Mouse (Mus musculus) liver, embryonic 11.5 days (tissue): ENCODE results near the gene Trpv3. TPM values are rescaled to one million over a fixed set of nuclear protein-coding genes. Genes with fewer than 3 reads are reported as not detected.
A peak's percentile ranks its signal among the peaks of the same experiment; 100 is the strongest.

ENCODE experiments used
- ATAC-seq: fragments of 200-750 bp; cut with Nextera tagmentation; replicated peaks from 2 replicates; pipeline ENCODE4 v1.8.0; 2017; ENCODE audit warnings: moderate number of reproducible peaks, mild to moderate bottlenecking, moderate TSS enrichment, moderate library complexity; ENCODE audit not compliant: low FRiP score
- DNase-seq: peaks from one replicate; pipeline ENCODE4 v3.0.0-alpha.2; 2017; ENCODE audit warnings: low spot score
- H3K27ac ChIP-seq: fragments of 300-500 bp; sonication (generic); 2 replicates; pipeline ENCODE4 v1.5.1; 2014; ENCODE audit warnings: mild to moderate bottlenecking, low read depth, low read length, control low read depth
- H3K27me3 ChIP-seq: fragments of 300-500 bp; sonication (generic); replicated peaks from 2 replicates; pipeline ENCODE4 v1.6.1; 2014; ENCODE audit warnings: low read length, mixed read lengths; ENCODE audit not compliant: control insufficient read depth, insufficient read depth
- H3K36me3 ChIP-seq: fragments of 300-500 bp; sonication (generic); 2 replicates; pipeline ENCODE4 v1.6.1; 2014; ENCODE audit warnings: mild to moderate bottlenecking, low read length, moderate library complexity, mixed read lengths; ENCODE audit not compliant: control insufficient read depth, insufficient read depth
- H3K4me1 ChIP-seq: fragments of 300-500 bp; sonication (generic); replicated peaks from 2 replicates; pipeline ENCODE4 v1.6.1; 2014; ENCODE audit warnings: low read length, mixed read lengths; ENCODE audit not compliant: control insufficient read depth, insufficient read depth
- H3K4me2 ChIP-seq: fragments of 300-500 bp; sonication (generic); 2 replicates; pipeline ENCODE4 v1.6.1; 2014; ENCODE audit warnings: mild to moderate bottlenecking, control low read depth, moderate library complexity
- H3K4me3 ChIP-seq: fragments of 300-500 bp; sonication (generic); 2 replicates; pipeline ENCODE4 v1.5.1; 2014; ENCODE audit warnings: low read depth, low read length, control low read depth
- H3K9ac ChIP-seq: fragments of 300-500 bp; sonication (generic); 2 replicates; pipeline ENCODE4 v1.6.1; 2014; ENCODE audit warnings: low read depth, low read length, control low read depth
- H3K9me3 ChIP-seq: fragments of 300-500 bp; sonication (generic); 2 replicates; pipeline ENCODE4 v1.6.1; 2016; ENCODE audit warnings: low read length, inconsistent platforms, mixed read lengths; ENCODE audit not compliant: control insufficient read depth
- WGBS: fragments of 180-500 bp; shearing (Covaris S2); extraction: QIAGEN DNeasy Blood & Tissue Kit; methylation state at CpG from one replicate; pipeline ENCODE4 v1.1.7; 2014; 5-methylcytosine and 5-hydroxymethylcytosine counted together
- polyA plus RNA-seq: library from polyadenylated mRNA; unstranded; fragments of >200 nt; fragmentation: Nextera tagmentation; extraction: Ambion mirVana; gene quantifications from 2 replicates; pipeline ENCODE4 v1.2.1, GENCODE M21; 2014

Trpv3 gene
- polyA plus RNA-seq, 1 experiment from 2014 or later = 0.04 TPM

DNA sequence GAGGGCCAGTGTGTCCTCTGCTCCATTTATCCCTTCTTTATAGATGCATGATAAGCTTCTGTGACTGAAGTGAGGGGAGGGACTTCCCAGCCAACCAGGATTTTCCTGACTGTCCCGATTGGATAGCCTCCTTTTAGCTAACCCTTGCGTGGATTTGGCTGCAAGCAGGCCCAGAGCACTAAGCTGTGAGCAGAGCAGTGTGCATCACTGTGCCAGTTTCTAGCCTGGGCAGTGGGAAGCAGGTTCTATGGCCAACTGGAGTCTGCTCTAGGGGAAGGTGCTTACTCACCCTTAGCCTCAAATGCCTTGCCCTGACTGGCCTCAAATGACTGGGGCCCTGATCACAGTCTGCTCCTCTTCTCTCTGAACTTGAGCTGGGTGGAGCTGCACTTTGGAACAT, 7.6 kb downstream of the Trpv3 start:
- DNase-seq = no peak
- no peak overlapping the region for H3K4me2 ChIP-seq
- no peaks in the 10 kb centered on the region for H3K36me3 ChIP-seq
- H3K27ac ChIP-seq = no peak overlapping the region
- H3K27me3 ChIP-seq = no peaks in the 10 kb centered on the region
- no peak overlapping the region for H3K9ac ChIP-seq
- WGBS = 37% methylated on average over 2 of the region's 2 CpGs
- H3K9me3 ChIP-seq = no peaks in the 10 kb centered on the region
- no peak for ATAC-seq
- H3K4me1 ChIP-seq = no peaks in the 10 kb centered on the region
- no peak overlapping the region for H3K4me3 ChIP-seq

DNA sequence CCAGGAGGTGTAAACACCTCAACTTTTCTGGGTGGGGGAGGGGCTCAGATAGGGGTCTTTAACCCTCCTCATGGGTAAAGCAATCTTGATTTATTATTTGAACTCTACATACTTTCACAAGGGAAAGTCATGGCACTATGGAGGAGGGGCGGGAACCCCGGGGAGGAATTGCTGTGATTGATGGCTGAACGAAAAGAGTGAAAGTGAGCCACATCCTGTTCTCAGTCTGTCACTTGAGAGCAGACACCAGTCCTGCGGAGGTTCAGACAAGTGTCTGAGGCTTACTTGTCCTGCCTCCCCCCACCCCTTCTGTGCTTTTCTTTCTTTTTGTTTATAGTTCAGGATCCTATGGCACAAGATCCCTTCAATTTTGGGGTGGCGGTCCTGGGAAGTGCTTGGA, 13.5 kb downstream of the Trpv3 start:
- Histone ChIP-seq H3K4me2 (no peak overlapping the region), H3K4me1 (no peaks in the 10 kb centered on the region), H3K9me3 (no peaks in the 10 kb centered on the region), H3K36me3 (no peaks in the 10 kb centered on the region), H3K9ac (no peak overlapping the region), H3K27me3 (no peaks in the 10 kb centered on the region), H3K27ac (no peak overlapping the region), H3K4me3 (no peak overlapping the region)
- ATAC-seq (no peak), DNase-seq (no peak)
- 40% methylated on average over 5 of the region's 5 CpGs for WGBS

DNA sequence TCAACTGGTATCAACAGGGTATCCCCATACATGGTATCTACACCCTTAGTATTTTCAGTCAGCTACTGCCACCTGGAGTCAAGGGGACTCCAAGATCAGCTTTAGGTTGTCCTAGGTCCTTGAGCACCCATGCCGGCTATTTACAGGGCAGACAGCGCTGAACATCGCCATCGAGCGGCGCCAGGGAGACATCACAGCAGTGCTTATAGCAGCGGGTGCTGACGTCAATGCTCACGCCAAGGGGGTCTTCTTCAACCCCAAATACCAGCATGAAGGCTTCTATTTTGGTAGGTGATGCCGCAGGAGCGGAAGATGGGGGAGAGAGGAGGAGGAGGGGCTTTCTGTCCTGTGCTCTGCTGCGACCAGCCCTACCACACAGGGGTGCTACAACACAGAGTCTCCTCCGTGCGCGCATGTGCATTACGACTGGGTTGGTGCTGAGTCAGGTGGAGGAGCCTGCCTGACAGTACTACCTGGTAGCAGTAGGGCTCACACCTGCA, 14.4 kb downstream of the Trpv3 start:
- peak; percentile 75 for ATAC-seq
- 1% methylated on average over 16 of the region's 16 CpGs for WGBS
- Histone ChIP-seq H3K27ac (no peak overlapping the region), H3K4me3 (peak overlapping the region; percentile 28), H3K27me3 (no peaks in the 10 kb centered on the region), H3K4me1 (no peaks in the 10 kb centered on the region), H3K36me3 (no peaks in the 10 kb centered on the region), H3K4me2 (peak overlapping the region; percentile 45), H3K9ac (no peak overlapping the region), H3K9me3 (no peaks in the 10 kb centered on the region)
- peak; percentile 40 for DNase-seq

DNA sequence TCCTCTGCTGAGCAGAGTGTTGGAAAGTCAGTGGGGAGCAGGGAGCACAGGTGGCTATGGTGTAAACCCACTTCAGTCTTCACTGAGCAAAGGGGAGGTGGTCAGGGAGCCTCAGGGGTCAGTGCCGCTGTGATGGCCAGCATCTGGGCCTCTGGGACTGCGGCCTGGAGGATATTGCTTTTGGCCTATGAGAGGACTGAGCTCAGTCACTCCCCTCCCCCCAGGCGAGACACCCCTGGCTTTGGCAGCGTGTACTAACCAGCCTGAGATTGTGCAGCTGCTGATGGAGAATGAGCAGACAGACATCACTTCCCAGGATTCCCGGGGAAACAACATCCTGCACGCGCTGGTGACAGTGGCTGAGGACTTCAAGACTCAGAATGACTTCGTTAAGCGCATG, 16.2 kb downstream of the Trpv3 start:
- 63% methylated on average over 9 of the region's 9 CpGs for WGBS
- H3K4me2 ChIP-seq = no peak overlapping the region
- H3K9ac ChIP-seq = no peak overlapping the region
- H3K9me3 ChIP-seq = no peaks in the 10 kb centered on the region
- no peaks in the 10 kb centered on the region for H3K27me3 ChIP-seq
- H3K27ac ChIP-seq = no peak overlapping the region
- no peak overlapping the region for H3K4me3 ChIP-seq
- ATAC-seq (no peak), DNase-seq (no peak)
- no peaks in the 10 kb centered on the region for H3K4me1 ChIP-seq
- no peaks in the 10 kb centered on the region for H3K36me3 ChIP-seq

DNA sequence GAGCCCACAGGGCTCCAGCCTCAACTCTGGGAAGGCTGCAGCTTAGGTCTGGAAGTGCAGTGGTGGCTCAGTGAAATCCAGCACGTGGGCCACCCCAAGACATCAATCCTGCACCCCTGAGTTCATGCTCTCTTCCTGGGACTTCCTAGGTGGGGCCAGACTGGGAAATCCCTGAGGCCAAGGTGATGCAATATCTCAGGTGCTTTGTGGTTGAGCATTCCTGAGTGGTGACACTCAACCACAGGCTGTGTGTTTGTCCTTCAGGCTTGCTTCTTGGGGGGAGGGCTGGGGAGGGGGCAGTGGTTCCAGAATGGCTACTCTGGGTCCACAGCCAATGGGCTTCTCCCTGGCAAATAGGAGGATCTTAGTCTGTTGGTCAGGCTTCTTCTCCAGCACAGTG, 16.7 kb downstream of the Trpv3 start:
- Histone ChIP-seq H3K4me2 (no peak overlapping the region), H3K4me3 (no peak overlapping the region), H3K9me3 (no peaks in the 10 kb centered on the region), H3K36me3 (no peaks in the 10 kb centered on the region), H3K27me3 (no peaks in the 10 kb centered on the region), H3K4me1 (no peaks in the 10 kb centered on the region), H3K9ac (no peak overlapping the region), H3K27ac (no peak overlapping the region)
- ATAC-seq = no peak
- no peak for DNase-seq
- WGBS = 67% methylated on average over 1 of the region's 1 CpGs

DNA sequence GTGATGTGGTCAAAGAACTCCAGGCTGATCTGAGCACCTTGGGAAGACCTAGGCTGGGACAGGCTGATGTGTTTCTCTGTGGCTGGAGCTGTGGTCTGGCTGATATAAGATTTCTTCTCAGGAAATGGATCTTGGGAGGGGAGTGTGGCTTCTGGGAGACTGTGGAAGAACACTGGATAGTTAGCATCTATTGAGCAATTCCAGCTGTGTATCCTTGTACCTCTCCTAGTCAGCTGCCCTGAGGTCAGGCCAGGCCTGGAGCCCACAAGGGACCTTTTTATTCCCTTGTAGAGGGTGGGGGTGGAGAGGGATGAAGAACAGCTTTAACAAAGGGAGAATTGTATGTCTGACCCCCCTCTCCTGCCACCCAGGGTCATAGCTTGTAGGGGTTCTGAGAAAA, 17.2 kb downstream of the Trpv3 start:
- Histone ChIP-seq H3K27me3 (no peaks in the 10 kb centered on the region), H3K4me3 (no peak overlapping the region), H3K27ac (no peak overlapping the region), H3K9ac (no peak overlapping the region), H3K4me2 (no peak overlapping the region), H3K9me3 (no peaks in the 10 kb centered on the region), H3K36me3 (no peaks in the 10 kb centered on the region), H3K4me1 (no peaks in the 10 kb centered on the region)
- DNase-seq (no peak), ATAC-seq (no peak)

DNA sequence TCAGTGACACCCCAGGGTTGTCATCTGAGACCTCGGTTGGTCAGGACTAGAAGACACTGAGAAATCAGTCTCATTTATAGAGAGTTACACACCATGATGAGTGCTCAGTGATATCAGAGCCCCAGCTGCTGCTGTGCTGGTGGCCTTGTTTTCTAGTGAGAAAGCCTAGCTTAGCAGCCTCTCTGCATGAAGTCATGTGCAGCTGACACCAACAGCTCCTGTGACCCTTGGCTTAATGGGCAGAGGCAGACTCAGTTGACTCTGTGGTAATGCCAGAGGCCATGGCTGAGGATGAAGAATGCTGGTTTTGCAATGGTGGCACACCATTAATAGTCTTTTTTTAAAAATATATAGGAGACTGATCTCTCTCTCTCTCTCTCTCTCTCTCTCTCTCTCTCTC, 22.4 kb downstream of the Trpv3 start:
- Histone ChIP-seq H3K4me3 (no peak overlapping the region), H3K4me1 (no peaks in the 10 kb centered on the region), H3K27ac (no peak overlapping the region), H3K9ac (no peak overlapping the region), H3K27me3 (no peaks in the 10 kb centered on the region), H3K36me3 (no peaks in the 10 kb centered on the region), H3K4me2 (no peak overlapping the region), H3K9me3 (no peaks in the 10 kb centered on the region)
- DNase-seq = no peak
- WGBS = 90% methylated on average over 1 of the region's 1 CpGs
- ATAC-seq = no peak

DNA sequence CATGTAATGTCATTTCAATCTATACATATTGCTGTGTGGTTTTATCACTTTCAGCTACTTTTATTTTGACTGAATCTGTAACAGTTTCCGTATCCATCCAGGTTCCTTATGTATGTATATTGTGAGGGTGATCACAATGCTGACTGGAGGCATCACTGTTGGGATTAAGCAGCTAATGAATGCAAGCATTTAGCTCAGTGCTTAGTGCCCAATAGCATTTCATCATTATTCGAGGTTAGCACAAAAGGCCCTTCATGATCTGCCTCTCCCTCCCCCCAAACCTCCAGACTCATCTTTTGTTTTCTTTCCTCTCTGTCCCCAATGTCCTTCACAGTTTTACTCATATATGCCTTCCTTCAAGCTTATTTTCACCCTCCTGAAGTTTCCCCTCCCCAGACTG, 35.9 kb downstream of the Trpv3 start:
- 62% methylated on average over 2 of the region's 2 CpGs for WGBS
- Histone ChIP-seq H3K36me3 (no peaks in the 10 kb centered on the region), H3K4me3 (no peak overlapping the region), H3K9ac (no peak overlapping the region), H3K9me3 (no peaks in the 10 kb centered on the region), H3K4me2 (no peak overlapping the region), H3K27ac (no peak overlapping the region), H3K27me3 (no peaks in the 10 kb centered on the region), H3K4me1 (no peaks in the 10 kb centered on the region)
- ATAC-seq (no peak), DNase-seq (no peak)

DNA sequence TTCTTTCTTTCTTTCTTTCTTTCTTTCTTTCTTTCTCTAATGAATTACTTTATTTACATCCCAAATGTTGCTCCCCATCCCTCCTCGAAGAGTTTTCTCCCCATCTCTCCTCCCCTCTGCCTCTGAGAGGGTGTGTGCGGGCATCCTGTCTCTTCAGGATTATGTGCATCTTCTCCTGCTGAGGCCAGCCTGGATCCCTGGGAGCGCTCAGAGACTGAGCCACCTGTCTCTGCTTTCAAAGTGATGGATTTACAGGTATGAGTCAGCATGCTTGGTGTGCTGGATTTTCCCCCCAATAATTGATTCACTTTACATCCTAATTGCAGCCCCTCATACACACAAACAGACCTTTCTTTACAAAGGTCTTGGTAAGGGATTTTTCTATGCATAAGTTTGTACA, 48.8 kb downstream of the Trpv3 start:
- 46% methylated on average over 3 of the region's 3 CpGs for WGBS
- H3K27ac ChIP-seq = no peak overlapping the region
- H3K4me2 ChIP-seq = no peak overlapping the region
- no peak overlapping the region for H3K4me3 ChIP-seq
- H3K36me3 ChIP-seq = no peaks in the 10 kb centered on the region
- no peaks in the 10 kb centered on the region for H3K9me3 ChIP-seq
- no peak for DNase-seq
- no peak overlapping the region for H3K9ac ChIP-seq
- H3K27me3 ChIP-seq = no peaks in the 10 kb centered on the region
- no peaks in the 10 kb centered on the region for H3K4me1 ChIP-seq
- ATAC-seq = no peak
